Mouse (Mus musculus) spleen, adult 2 months (tissue): ENCODE measurements around the gene Olfr1276. TPM values are rescaled to one million over a fixed set of nuclear protein-coding genes. Genes with fewer than 3 reads are reported as not detected.

Source experiments
- DNase-seq, 2 experiments: peaks; one replicate each; pipeline versions ENCODE4 v3.0.0 to v3.0.0-alpha.2; 2012 to 2021; ENCODE audit warnings: low spot score in 2 of 2, low read depth in 1 of 2
- H3K27ac ChIP-seq: fragments of 200-500 bp; 2 replicates; pipeline ENCODE4 v1.5.1; 2012; ENCODE audit warnings: low read length, inconsistent platforms; ENCODE audit not compliant: insufficient read depth
- H3K27me3 ChIP-seq: fragments of 200-500 bp; 2 replicates; pipeline ENCODE4 v1.6.1; 2012; ENCODE audit warnings: mild to moderate bottlenecking, moderate library complexity, low read length, inconsistent platforms; ENCODE audit not compliant: control insufficient read depth, insufficient read depth
- H3K36me3 ChIP-seq: fragments of 200-500 bp; 2 replicates; pipeline ENCODE4 v1.6.1; 2012; ENCODE audit warnings: mild to moderate bottlenecking, low read length, inconsistent platforms; ENCODE audit not compliant: control insufficient read depth, insufficient read depth
- H3K4me1 ChIP-seq: fragments of 200-500 bp; 2 replicates; pipeline ENCODE4 v1.6.1; 2011; ENCODE audit warnings: inconsistent platforms; ENCODE audit not compliant: control insufficient read depth, insufficient read depth, insufficient read length
- H3K4me3 ChIP-seq: fragments of 200-500 bp; 2 replicates; pipeline ENCODE4 v1.5.1; 2011; ENCODE audit warnings: mild to moderate bottlenecking, inconsistent platforms; ENCODE audit not compliant: insufficient read depth, insufficient read length; ENCODE audit errors: extremely low read depth
- CTCF ChIP-seq: fragments of 200-500 bp; IDR thresholded peaks from 2 replicates; pipeline ENCODE4 v1.5.1; 2011; ENCODE audit warnings: mild to moderate bottlenecking, inconsistent platforms; ENCODE audit not compliant: insufficient read depth, insufficient read length, insufficient replicate concordance; ENCODE audit errors: extremely low read depth
- POLR2A ChIP-seq: fragments of 200-500 bp; IDR thresholded peaks from 2 replicates; pipeline ENCODE4 v1.6.1; 2011; ENCODE audit warnings: low read depth, low read length, inconsistent platforms
- WGBS: fragments of 180-500 bp; shearing (Covaris S2); methylation state at CpG from one replicate; pipeline ENCODE4 v1.1.7; 2018; 5-methylcytosine and 5-hydroxymethylcytosine counted together
- polyA plus RNA-seq: library from polyadenylated mRNA; depleted of rRNA; stranded (reverse); fragments of >200 nt; gene quantifications from 2 replicates; pipeline ENCODE4 v1.2.3, GENCODE M21; 2012; rRNA removed

The Olfr1276 gene
- polyA plus RNA-seq, result not detected in 2 replicates

DNA sequence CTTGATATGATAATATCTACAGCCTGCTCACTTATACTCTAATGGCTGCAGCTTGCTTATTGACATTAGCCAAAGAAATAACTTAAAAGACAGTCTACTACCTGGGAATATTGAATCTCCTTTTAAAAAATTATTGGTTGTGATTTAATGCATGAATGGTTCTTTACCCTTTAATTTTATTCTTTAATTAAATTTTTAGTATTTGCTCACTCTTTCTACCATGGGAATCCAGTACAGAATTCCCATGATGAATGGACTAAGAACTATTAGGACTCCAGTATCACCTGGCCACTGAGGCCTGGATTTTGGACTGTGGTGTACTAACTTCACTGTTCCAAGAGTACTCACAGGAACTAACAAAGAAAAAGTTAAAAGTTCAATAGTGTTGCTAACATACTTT, at the start of gene Olfr1276:
Gene Olfr1276, plus strand, starts transcription at position 301 of the 400 bp plus-strand sequence.
- Histone ChIP-seq H3K27ac (no peak within 1 kb of the TSS), H3K4me3 (no peak within 1 kb of the TSS), H3K36me3 (no peaks in the 10 kb centered on the region), H3K27me3 (no peaks in the 10 kb centered on the region), H3K4me1 (no peaks in the 10 kb centered on the region)
- TF ChIP-seq POLR2A (no peak), CTCF (no peak)
- no peak for DNase-seq

DNA sequence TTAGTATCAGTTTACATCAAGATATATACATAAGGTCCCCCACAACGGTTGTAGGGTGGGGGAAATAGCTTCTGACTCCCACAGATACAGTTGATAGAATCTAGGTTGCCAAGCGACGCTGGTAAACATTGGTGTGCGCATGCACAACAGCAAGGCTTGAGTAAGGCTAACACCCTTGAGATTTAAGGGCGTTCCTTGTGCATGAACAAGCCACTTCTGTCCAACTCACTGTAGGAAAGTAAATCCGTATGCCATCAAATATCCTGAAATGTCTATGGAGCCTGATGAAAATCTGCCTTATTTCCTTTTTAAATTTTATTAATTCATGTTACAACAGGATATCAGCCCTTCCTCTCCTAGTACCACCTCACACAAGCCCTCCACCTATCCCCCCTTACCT, 24.8 kb upstream of the Olfr1276 start, which contains the start of gene 4930430A15Rik:
Gene 4930430A15Rik, minus strand, starts transcription at position 101 of the 400 bp plus-strand sequence.
- WGBS, result 79% methylated on average over 6 of the region's 6 CpGs
- Histone ChIP-seq H3K4me3 (no peak within 1 kb of the TSS), H3K27me3 (no peaks in the 10 kb centered on the region), H3K4me1 (no peaks in the 10 kb centered on the region), H3K27ac (no peak within 1 kb of the TSS), H3K36me3 (no peaks in the 10 kb centered on the region)
- DNase-seq, result no peak
- TF ChIP-seq CTCF, result no peak
- TF ChIP-seq POLR2A, result no peak

DNA sequence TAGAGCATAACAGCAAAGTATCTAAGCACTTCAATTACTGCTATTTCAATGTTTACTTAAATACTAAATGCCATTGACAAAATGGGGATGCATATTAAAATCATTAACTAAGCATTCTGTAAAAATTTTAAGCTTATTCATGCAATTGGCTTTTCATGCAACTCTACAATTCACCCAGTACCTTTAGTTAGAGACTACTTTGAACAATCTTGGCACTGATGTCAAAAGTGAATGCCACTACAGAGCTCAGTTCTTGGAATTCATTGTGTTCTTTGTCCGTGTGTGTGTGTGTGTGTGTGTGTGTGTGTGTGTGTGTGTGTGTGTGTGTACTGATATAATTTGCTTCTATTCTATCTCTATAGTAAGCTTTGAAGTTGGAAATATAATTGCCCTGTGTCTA, 19.1 kb upstream of the Olfr1276 start, which contains the start of gene Olfr1275:
Gene Olfr1275, minus strand, starts transcription at position 101 of the 400 bp plus-strand sequence.
- H3K27me3 ChIP-seq, result no peaks in the 10 kb centered on the region
- TF ChIP-seq CTCF (no peak), POLR2A (no peak)
- no peaks in the 10 kb centered on the region for H3K4me1 ChIP-seq
- no peak within 1 kb of the TSS for H3K27ac ChIP-seq
- no peaks in the 10 kb centered on the region for H3K36me3 ChIP-seq
- no peak for DNase-seq
- 94% methylated on average over 1 of the region's 1 CpGs for WGBS
- no peak within 1 kb of the TSS for H3K4me3 ChIP-seq

DNA sequence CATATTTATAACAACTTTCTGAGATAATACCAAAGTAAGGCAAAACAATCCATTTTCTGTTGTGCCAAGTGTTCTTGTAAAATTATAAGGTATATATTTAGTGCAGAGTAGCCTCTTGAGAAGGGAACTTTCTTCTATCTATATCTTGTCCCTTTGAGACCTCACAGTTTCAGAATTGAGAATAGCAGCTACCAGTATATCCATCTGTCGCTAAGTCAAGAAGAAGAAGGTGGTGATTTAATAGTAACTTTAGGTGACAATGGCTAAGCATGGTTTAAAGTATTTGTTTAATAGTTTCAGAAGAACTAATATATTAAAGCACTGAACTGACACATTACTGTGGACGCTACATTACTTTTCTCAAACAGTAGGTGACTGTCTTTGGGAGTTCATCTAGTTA, 19.7 kb downstream of the Olfr1276 start, which contains the start of gene Olfr1277:
Gene Olfr1277, minus strand, starts transcription at position 101 of the 400 bp plus-strand sequence.
- no peaks in the 10 kb centered on the region for H3K36me3 ChIP-seq
- no peaks in the 10 kb centered on the region for H3K27me3 ChIP-seq
- no peak for DNase-seq
- WGBS, result 75% methylated on average over 2 of the region's 2 CpGs
- H3K4me3 ChIP-seq, result no peak within 1 kb of the TSS
- no peaks in the 10 kb centered on the region for H3K4me1 ChIP-seq
- H3K27ac ChIP-seq, result no peak within 1 kb of the TSS
- TF ChIP-seq POLR2A, result no peak
- TF ChIP-seq CTCF, result no peak

DNA sequence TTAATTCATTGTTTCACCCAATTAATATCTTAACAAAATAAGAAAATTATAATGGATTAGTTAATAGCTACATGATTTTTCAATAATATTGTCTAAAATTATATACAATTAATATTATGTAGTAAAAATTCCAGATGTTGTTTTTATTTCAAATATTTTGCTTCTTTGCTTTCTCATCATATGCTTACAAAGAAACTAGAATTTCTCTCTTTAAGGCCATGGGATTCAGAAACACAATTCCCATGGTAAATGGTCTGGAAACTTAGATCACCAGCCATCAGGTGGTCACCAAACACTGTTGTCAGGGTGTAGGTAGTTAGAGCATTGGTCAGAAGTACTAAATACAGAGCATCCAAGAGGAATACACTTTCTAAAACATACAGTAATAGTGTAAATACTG, 35.5 kb downstream of the Olfr1276 start, which contains the start of gene Olfr1278:
Gene Olfr1278, plus strand, starts transcription at position 301 of the 400 bp plus-strand sequence.
- DNase-seq, result no peak
- Histone ChIP-seq H3K36me3 (no peaks in the 10 kb centered on the region), H3K4me1 (no peaks in the 10 kb centered on the region), H3K27me3 (no peaks in the 10 kb centered on the region), H3K4me3 (no peak within 1 kb of the TSS), H3K27ac (no peak within 1 kb of the TSS)
- no peak for TF ChIP-seq POLR2A
- TF ChIP-seq CTCF, result no peak

DNA sequence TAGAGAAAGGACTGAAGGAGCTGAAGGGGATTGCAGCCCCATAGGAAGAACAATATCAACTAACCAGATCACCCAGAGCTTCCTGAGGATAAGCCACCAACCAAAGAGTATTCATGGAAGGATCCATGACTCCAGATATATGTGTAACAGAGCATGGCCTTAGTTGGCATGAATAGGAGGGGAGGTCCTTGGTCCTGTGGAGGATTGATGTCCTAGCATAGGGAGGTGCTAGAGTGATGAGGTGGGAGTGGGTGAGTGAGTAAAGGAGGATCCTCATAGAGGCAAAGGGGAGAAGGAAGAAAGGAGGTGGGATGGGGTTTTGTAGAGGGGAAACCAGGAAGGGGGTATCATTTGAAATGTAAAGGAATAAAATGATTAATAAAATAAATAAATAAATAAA, 44.2 kb downstream of the Olfr1276 start:
- no peak for TF ChIP-seq POLR2A
- TF ChIP-seq CTCF, result no peak
- Histone ChIP-seq H3K4me1 (no peaks in the 10 kb centered on the region), H3K27me3 (no peaks in the 10 kb centered on the region), H3K27ac (no peak overlapping the region), H3K36me3 (no peaks in the 10 kb centered on the region), H3K4me3 (no peak overlapping the region)
- DNase-seq, result no peak

DNA sequence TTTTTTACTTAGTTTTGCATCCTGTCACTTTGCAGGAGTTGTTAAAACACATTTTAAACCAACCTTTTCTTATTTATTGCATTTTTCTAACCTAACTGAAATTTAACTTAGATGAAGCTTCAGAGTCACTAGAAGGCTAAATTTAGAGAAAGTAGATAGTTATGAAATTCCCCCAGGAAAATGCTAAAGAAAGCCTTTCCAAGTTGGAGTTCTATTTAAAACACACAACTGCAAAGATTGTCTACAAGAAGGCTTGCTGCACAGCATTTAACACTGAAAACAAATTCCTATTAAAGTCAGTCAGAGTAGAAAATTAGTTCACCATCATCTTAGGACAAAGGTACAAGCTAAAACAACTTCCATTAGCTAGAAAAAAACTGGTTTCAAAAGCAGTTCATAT, 46.1 kb downstream of the Olfr1276 start, which contains the start of gene Olfr1279:
Gene Olfr1279, plus strand, starts transcription at position 262 of the 400 bp plus-strand sequence.
- no peaks in the 10 kb centered on the region for H3K36me3 ChIP-seq
- TF ChIP-seq CTCF (no peak), POLR2A (no peak)
- H3K27ac ChIP-seq, result no peak within 1 kb of the TSS
- no peaks in the 10 kb centered on the region for H3K4me1 ChIP-seq
- H3K4me3 ChIP-seq, result no peak within 1 kb of the TSS
- no peak for DNase-seq
- no peaks in the 10 kb centered on the region for H3K27me3 ChIP-seq

Other genes with a start within 250 kb of the Olfr1276 start
- not detected in 2 replicates for gene Gm13941, start 148.5 kb upstream of the Olfr1276 start, polyA plus RNA-seq
- gene Gm15130, start 101.6 kb upstream of the Olfr1276 start, polyA plus RNA-seq, result not detected in 2 replicates
- not detected in 2 replicates for gene 4930430A15Rik, start 24.9 kb upstream of the Olfr1276 start, polyA plus RNA-seq
- not detected in 2 replicates for gene Olfr1275, start 19.2 kb upstream of the Olfr1276 start, polyA plus RNA-seq
- not detected in 2 replicates for gene Olfr1277, start 19.6 kb downstream of the Olfr1276 start, polyA plus RNA-seq
- gene Olfr1278, start 35.6 kb downstream of the Olfr1276 start, polyA plus RNA-seq, result not detected in 2 replicates
- not detected in 2 replicates for gene Olfr1279, start 46.1 kb downstream of the Olfr1276 start, polyA plus RNA-seq
- gene Olfr1280, start 59.5 kb downstream of the Olfr1276 start, polyA plus RNA-seq, result not detected in 2 replicates
- not detected in 2 replicates for gene Olfr1281, start 72.0 kb downstream of the Olfr1276 start, polyA plus RNA-seq
- gene Olfr1282, start 81.6 kb downstream of the Olfr1276 start, polyA plus RNA-seq, result not detected in 2 replicates
- not detected in 2 replicates for gene Olfr1283, start 112.3 kb downstream of the Olfr1276 start, polyA plus RNA-seq
- not detected in 2 replicates for gene Olfr1284, start 121.0 kb downstream of the Olfr1276 start, polyA plus RNA-seq
- not detected in 2 replicates for gene Olfr1286, start 168.6 kb downstream of the Olfr1276 start, polyA plus RNA-seq
- not detected in 2 replicates for gene Olfr1287, start 194.6 kb downstream of the Olfr1276 start, polyA plus RNA-seq
- gene Olfr1288, start 219.6 kb downstream of the Olfr1276 start, polyA plus RNA-seq, result not detected in 2 replicates
- not detected in 2 replicates for gene Olfr1289, start 226.3 kb downstream of the Olfr1276 start, polyA plus RNA-seq
- gene Olfr1290, start 239.3 kb downstream of the Olfr1276 start, polyA plus RNA-seq, result not detected in 2 replicates
- not detected in 2 replicates for gene Olfr1291-ps1, start 242.7 kb downstream of the Olfr1276 start, polyA plus RNA-seq